Mouse (Mus musculus) adrenal gland, postnatal 25 days (tissue): ENCODE data around the gene Cdkal1. TPM values are rescaled to one million over a fixed set of nuclear protein-coding genes. Genes with fewer than 3 reads are reported as not detected.

Experiments used
- DNase-seq: peaks from one replicate; pipeline ENCODE4 v3.0.0; 2021; ENCODE audit warnings: mixed read lengths
- total RNA-seq: library from RNA; stranded (reverse); gene quantifications from 2 replicates; pipeline ENCODE4 v1.2.3, GENCODE M21; 2021

The Cdkal1 gene
- total RNA-seq, 1 experiment from 2014 or later = 31.8 TPM

DNA sequence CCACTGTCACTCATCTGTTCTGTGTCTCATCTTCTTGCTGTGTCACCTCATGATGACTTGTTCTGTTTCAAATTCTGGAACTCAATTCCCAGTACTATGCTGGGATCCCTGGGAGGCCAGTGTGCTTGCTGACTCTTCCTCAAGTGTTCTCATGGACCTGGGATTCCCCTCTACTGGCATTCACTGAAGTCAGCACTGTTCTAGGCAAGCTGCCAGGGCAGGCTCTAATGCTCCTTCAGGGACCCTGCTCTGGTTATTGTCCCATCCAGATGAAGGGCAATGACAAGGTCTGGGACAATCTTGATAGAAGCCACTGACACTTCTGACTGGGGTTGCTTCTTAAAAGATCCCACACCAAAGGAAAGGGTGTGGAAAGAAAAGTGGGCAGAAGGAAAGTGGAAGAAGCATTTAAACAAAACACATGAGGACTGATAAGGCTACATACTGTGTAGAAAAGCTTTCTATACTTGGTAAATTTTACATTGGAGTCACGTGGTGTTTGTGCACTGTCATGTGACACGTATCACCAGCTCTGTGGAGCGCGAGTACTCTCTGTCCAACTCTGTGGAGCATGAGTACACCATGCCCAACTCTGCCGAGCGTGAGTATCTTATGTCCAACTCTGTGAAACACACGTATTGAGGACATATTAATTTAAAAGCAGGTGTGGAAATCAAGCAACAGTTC lies 227.9 kb downstream of the Cdkal1 start:
- peak; percentile 48 for DNase-seq

GRCm38 (mm10) chr13:29624929-29625328 lies 230.5 kb downstream of the Cdkal1 start:
- no peak for DNase-seq

- DNase-seq = no peak
These were observed 231.7 kb downstream of the Cdkal1 start for GRCm38 (mm10) chr13:29623636-29624239.

GRCm38 (mm10) chr13:29621881-29622280 lies 233.6 kb downstream of the Cdkal1 start:
- DNase-seq = no peak

GRCm38 (mm10) chr13:29621363-29621762 lies 234.1 kb downstream of the Cdkal1 start:
- no peak for DNase-seq

DNA sequence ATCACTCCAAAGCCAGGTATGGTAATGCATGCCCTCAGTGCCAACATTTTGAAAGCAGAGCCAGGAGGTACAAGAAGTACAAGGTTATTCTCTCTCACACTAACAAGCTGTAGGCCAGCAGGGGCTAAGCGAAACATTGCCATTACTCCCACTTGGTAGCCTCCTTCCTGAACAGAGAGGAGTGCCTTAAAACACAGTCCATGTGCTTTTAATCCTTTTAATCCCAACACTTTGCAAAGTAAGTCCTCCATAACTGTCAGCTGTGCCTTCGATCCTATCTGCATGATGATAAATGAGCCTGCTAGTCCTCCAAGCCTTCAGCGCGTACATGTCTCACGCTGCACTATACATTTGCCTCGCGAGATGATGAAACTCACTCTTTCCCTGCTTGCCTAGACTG lies 234.6 kb downstream of the Cdkal1 start:
- DNase-seq = no peak

GRCm38 (mm10) chr13:29616654-29617171 lies 238.8 kb downstream of the Cdkal1 start:
- no peak for DNase-seq

DNA sequence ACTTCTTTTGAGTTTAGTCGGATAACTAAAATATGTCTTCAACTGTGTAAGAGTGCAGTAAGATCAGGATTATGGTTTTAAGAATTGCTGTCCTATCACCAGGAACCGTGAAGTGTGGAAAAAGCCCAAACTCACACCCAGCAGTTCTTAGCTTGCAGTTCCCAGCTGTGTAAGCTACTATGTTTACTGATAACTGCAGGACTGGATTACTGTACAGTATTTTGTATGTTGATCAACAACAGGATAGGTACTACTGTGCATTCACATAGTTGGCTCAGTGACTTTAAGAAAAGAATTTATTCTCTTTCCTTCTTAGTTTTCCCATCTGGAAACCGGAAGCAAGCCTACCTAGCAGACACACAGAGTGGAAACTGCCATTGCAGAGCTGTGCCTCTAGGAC lies 239.5 kb downstream of the Cdkal1 start:
- DNase-seq = no peak

- no peak for DNase-seq
These were observed 240.4 kb downstream of the Cdkal1 start for GRCm38 (mm10) chr13:29615081-29615480.

DNA sequence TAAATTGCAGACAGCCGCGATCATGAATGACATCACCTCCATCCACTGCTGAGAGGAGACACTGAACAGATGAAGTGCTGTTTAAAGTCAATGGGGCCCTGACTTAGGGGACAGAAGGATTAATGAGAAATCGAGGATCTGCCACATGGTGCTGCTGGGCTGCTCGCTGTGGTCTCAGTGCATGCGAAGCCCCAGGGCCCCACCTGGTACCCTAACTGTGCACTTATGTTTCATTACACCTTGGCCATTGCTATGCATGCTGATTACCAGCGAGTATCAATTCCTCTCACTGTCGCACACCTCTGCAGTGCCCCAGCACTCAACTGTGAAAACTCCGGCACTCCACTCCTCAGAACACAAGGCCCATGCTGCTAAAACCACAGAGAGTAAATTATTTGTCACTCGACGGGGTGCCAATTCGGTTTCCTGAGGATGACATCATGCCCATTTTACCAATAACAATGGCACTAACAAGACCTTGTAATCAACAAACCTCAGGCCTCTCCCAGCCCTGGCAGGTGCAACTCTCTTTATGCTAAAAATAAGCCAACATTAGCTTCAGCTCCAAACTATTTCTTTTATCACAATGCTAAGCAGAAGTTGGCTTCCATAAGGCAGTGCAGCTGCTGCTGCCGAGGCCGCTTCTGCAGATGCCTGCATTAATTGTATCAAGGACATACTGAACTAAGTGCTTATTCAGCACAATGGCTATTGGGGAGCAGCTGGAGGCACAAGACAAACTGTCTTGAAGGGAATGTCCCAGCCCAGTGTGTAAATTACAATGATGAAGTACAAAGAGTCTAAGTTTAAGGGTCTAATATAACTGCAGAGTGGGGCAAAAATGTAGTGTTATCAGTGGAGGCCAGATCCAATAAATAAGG lies 245.2 kb downstream of the Cdkal1 start:
- no peak for DNase-seq

- no peak for DNase-seq
These were observed 246.0 kb downstream of the Cdkal1 start for GRCm38 (mm10) chr13:29609441-29609840.

GRCm38 (mm10) chr13:29604241-29604640 lies 251.2 kb downstream of the Cdkal1 start:
- DNase-seq = peak; percentile 74

- no peak for DNase-seq
These were observed 251.9 kb downstream of the Cdkal1 start for GRCm38 (mm10) chr13:29603597-29603996.

GRCm38 (mm10) chr13:29601033-29601432 lies 254.4 kb downstream of the Cdkal1 start:
- DNase-seq = no peak

GRCm38 (mm10) chr13:29599646-29600045 lies 255.8 kb downstream of the Cdkal1 start:
- no peak for DNase-seq

- no peak for DNase-seq
These were observed 258.7 kb downstream of the Cdkal1 start for GRCm38 (mm10) chr13:29596735-29597134.

DNA sequence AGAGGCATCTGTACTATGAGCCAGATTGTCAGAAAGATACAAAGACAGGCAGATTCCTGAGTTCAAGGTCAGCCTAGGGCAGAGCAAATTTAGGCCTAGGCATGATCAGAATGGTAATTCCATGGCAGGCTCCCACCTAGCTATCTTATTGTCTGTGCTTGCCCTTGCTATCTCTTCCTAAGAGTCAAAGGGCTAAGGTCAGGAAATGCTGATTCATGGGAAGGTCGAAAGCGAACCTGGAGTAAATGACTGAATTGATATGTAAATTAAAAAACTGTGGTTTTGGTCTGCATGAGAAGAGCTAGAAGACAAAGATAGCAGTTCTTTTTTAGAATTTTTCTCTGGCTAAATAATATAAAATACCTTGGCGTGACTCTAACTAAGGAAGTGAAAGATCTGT lies 262.4 kb downstream of the Cdkal1 start:
- DNase-seq = no peak

GRCm38 (mm10) chr13:29590685-29591084 lies 264.8 kb downstream of the Cdkal1 start:
- DNase-seq = no peak

GRCm38 (mm10) chr13:29590164-29590563 lies 265.3 kb downstream of the Cdkal1 start:
- no peak for DNase-seq

- DNase-seq = no peak
These were observed 266.8 kb downstream of the Cdkal1 start for GRCm38 (mm10) chr13:29588693-29589092.

- peak; percentile 3 for DNase-seq
These were observed 273.4 kb downstream of the Cdkal1 start for GRCm38 (mm10) chr13:29581762-29582700.

GRCm38 (mm10) chr13:29580780-29581179 lies 274.7 kb downstream of the Cdkal1 start:
- DNase-seq = no peak
